Mouse (Mus musculus) ovary, adult 10 weeks (tissue): Measurements from ENCODE around the gene Gm20741. TPM values are rescaled to one million over a fixed set of nuclear protein-coding genes. Genes with fewer than 3 reads are reported as not detected.

Experiments used
- polyA plus RNA-seq: library from polyadenylated mRNA; stranded (reverse); fragments of 350-450 nt; fragmentation: Illumina TruSeq; extraction: RNeasy Lipid Tissue Mini Kit (QIAGEN cat#74804); gene quantifications from one replicate; pipeline ENCODE4 v1.2.3, GENCODE M21; 2014

Gm20741 gene
- polyA plus RNA-seq = not detected

GRCm38 (mm10) chr16:88811827-88812226, at the start of gene Gm20741:
Gene Gm20741, minus strand, starts transcription at chr16:88812220.

GRCm38 (mm10) chr16:88826095-88826652, 14.2 kb upstream of the Gm20741 start, which contains the start of gene Krtap14:
Gene Krtap14, minus strand, starts transcription at chr16:88826145.

DNA sequence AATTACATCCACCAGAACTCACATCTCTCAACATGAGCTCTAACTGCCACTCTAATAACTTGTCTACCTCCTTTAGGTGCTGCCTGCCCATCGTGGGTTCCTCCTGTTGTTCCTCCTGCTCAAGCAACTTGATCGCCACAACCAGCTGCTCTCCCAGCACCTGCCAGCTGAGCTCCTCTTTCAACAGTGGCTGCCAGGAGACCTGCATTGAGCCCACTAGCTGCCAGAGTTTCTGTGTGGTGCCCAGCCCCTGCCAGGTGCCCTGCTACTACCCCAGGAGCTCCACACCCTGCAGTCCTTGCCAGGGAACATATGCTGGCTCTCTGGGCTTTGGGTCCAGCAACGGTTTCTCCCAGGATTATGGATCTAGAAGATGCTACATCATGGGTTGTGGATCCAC, 8.0 kb upstream of the Gm20741 start, which contains the start of gene Krtap15:
Gene Krtap15, plus strand, starts transcription at position 150 of the 400 bp plus-strand sequence.

DNA sequence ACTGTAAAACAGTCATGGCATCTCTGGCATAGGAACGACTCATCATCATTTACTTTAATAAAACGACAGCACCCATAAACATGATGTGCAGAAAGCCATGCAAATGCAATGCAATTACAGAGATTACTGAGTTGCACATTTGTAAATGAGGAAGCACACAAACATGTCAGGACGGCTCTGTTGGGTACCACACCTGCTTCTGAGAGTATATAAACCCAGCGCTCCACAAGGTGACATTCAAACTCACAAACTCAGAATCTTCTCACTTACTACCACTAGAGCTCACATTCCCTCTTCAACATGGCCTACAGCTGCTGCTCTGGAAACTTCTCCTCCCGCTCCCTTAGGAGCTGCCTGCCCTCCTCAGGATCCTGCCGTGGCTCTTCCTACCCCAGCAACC, 34.4 kb downstream of the Gm20741 start, which contains the start of gene Gm5965:
Gene Gm5965, plus strand, starts transcription at position 301 of the 400 bp plus-strand sequence.

DNA sequence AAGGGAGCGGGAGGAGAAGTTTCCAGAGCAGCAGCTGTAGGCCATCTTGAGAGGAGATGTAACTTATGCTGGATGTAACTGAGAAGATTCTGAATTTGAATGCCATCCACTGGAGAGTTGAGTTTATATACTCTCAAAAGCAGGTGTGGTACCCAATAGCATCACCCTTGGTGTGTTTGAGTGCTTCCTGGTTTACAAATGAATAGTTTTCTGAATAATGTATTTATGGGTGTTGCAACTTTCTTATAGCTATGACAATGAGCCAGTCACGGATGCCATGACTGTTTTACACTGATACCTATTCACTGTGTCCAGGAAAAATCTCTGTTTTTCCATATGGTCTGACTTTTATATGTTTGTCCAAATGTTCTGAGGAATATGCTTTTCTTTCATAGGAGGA, 37.9 kb downstream of the Gm20741 start, which contains the start of gene 2310057N15Rik:
Gene 2310057N15Rik, minus strand, starts transcription at position 101 of the 400 bp plus-strand sequence.

Other genes starting within 250 kb of the Gm20741 start
- gene Cldn8, start 249.0 kb downstream of the Gm20741 start, polyA plus RNA-seq = 4.5 TPM
- not detected for gene Krtap24-1, start 199.9 kb downstream of the Gm20741 start, polyA plus RNA-seq
- gene 2310079G19Rik, start 184.6 kb downstream of the Gm20741 start, polyA plus RNA-seq = not detected
- gene Krtap26-1, start 164.4 kb downstream of the Gm20741 start, polyA plus RNA-seq = not detected
- not detected for gene Krtap27-1, start 140.5 kb downstream of the Gm20741 start, polyA plus RNA-seq
- gene 2310061N02Rik, start 104.3 kb downstream of the Gm20741 start, polyA plus RNA-seq = not detected
- not detected for gene Krtap13-1, start 83.4 kb downstream of the Gm20741 start, polyA plus RNA-seq
- gene Krtap13, start 60.6 kb downstream of the Gm20741 start, polyA plus RNA-seq = not detected
- not detected for gene 2310034C09Rik, start 53.4 kb downstream of the Gm20741 start, polyA plus RNA-seq
- not detected for gene 2310057N15Rik, start 38.0 kb downstream of the Gm20741 start, polyA plus RNA-seq
- gene Gm5965, start 34.3 kb downstream of the Gm20741 start, polyA plus RNA-seq = not detected
- not detected for gene Krtap15, start 8.0 kb upstream of the Gm20741 start, polyA plus RNA-seq
- gene Krtap14, start 13.9 kb upstream of the Gm20741 start, polyA plus RNA-seq = not detected
- not detected for gene Krtap19-1, start 57.2 kb upstream of the Gm20741 start, polyA plus RNA-seq
- not detected for gene Krtap19-2, start 62.0 kb upstream of the Gm20741 start, polyA plus RNA-seq
- gene Krtap19-3, start 65.8 kb upstream of the Gm20741 start, polyA plus RNA-seq = not detected
- not detected for gene Krtap19-4, start 72.9 kb upstream of the Gm20741 start, polyA plus RNA-seq
- gene Krtap19-5, start 84.2 kb upstream of the Gm20741 start, polyA plus RNA-seq = not detected
- gene Krtap19-9b, start 120.0 kb upstream of the Gm20741 start, polyA plus RNA-seq = not detected
- not detected for gene Krtap16-3, start 150.7 kb upstream of the Gm20741 start, polyA plus RNA-seq
- not detected for gene Krtap22-2, start 198.5 kb upstream of the Gm20741 start, polyA plus RNA-seq
- not detected for gene Gm10229, start 203.1 kb upstream of the Gm20741 start, polyA plus RNA-seq
- not detected for gene Krtap6-1, start 219.5 kb upstream of the Gm20741 start, polyA plus RNA-seq
- gene Gm10228, start 229.3 kb upstream of the Gm20741 start, polyA plus RNA-seq = not detected
- gene Krtap6-5, start 235.7 kb upstream of the Gm20741 start, polyA plus RNA-seq = not detected